Mouse (Mus musculus) lung, adult 18-20 months (tissue): ENCODE results near the gene Rgs6.

Experiments used
- DNase-seq, 2 experiments: peaks; one replicate each; pipeline ENCODE4 v3.0.0; 2022; ENCODE audit warnings: mixed read lengths in 2 of 2

Gene Rgs6

DNA sequence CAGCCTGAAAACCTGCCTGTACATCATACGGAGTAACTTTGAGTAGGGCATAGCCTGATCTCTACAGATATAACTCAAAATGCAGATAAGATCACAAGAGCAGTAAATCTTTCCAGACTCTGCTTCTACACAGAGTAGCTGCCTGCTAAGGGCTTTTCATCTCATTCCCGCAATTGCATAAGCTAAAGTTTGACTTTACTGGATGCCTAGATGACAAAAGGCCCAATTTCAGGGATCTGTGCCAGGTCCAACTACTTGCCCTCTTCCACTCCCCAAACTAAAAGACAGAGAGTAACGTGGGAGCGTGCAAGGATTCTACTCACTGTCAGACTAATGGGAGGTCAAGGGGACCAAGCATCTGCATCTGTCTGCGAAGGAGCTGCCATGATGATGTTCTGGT is 292.6 kb downstream of the Rgs6 start:
- DNase-seq: no peak

DNA sequence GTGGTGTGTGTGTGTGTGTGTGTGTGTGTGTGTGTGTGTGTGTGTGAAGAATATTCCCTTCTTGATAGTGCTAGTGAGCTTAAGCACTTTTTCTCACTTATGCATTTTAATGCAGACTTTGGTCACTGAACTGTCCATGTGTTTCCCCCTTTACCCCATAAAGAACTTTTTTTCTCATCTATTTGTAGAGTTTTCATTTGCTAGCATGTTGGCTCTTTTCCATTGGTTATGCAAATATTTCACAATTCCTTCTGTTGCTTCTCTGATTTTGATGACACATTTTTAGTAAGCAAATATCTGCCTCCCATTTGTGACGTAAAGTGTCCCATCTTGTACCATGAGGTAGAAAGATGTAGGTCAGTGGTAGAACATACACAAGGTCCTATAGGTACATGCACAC is 295.0 kb downstream of the Rgs6 start:
- no peak for DNase-seq

DNA sequence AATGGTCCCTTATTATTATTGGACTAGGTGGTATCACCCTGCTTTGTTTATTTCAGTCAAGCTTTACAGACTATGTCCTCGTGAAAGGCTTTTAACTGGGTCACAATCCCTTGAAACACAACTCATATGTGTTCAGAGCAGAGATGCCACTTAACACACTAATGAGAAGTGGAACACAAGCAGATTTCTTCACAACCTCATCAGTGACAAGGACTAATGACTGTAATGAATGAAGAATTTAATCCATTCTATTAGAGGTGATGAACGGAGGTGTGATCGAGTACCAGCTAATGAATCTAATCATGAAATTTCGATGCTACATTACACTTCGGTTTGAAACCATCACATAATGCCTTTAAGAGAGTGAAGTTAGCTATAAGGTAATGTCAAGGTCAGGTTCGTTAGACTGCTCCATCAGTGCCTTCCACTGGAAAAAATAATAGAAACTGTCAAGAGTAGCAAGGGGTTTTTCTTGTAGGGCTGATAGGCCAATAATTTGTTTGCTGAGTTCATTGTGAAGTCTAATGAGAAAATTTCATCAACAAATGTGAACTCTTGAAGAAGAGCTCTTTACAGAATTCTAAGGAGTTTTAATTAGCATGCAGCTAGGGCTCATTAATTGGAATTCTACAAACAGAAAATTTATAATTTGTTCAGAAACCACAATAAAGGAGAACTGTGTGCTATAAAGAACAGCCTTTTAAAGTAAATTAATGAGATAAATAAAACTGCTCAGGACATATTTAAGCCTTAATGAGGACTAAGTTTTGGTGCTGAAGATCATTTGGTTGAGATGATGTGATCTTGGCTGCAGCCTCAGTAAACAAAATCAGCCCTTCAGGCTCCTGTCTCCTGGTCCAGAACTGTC is 307.1 kb downstream of the Rgs6 start:
- DNase-seq: no peak

DNA sequence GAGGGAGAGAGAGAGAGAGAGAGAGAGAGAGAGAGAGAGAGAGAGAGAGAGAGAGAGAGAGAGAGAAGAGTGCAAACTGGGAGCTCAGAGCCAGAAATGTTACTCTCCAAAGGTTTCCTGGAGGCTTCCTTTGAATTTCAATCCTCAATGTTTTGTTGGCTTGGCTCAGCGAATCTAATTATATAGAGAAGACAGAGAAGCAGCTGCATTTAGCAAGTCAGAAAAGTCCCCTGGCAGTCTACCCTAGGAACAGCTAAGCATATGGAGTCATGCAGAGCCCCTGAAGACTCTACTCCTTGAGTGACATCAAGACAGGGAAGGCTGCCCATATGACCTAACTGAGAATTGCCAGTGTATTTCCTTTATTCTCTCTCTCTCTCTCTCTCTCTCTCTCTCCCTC is 317.7 kb downstream of the Rgs6 start:
- no peak for DNase-seq

DNA sequence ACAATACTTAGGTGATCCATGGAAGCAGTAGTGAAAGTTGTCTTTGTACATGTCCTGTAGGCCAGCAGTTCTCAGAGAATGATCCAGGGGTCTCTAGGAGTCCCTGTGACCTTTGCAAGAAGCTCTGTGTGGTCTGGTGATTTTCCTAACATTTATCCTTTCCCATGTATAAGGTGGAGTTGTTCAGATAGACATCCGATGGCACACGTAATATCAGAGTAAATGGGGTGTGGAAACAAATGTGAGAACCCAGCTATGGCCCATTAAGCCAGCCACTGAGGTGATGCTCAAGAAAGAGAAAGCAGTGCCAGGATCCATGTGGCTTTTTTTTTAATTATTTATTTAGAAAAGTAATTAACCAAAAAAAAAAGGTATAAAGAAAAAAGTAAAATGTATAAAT is 322.8 kb downstream of the Rgs6 start:
- DNase-seq: no peak

DNA sequence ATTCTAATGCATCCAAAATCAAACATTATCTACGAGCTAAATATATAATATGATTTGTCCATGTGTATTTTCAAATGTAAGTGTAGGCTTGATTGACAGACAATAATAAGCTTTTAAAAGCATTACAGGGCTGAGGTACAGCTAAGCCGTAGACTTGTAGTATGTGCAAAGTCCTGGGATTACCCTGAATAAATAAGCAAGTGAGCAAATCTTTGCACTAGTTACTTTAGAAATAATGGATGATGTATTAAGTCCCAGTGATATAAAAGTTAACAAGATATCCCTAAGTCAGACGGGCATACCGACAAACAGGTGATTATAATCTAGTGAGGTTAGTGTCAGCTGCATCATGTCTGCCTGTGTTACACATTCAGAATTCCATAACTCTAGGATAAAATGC is 326.0 kb downstream of the Rgs6 start:
- DNase-seq: no peak

DNA sequence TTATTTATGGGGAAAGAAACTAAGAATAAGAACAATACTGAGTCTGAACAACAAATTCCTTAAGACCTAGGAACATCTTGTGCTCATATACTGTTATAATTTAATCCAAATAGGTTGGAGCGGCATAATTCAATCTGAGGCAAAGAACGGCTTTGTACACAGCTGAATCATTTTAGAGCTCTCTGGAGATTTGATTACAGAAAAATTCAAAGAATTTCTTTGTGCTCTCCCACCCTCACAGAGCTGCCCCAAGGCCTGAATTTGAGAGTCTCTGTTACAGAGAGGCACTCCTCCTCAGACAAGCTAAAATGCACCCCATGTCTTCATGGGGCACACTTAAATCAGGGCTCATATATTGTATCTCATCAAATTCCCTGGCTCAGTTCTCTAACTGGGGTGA is 332.1 kb downstream of the Rgs6 start:
- DNase-seq: no peak

DNA sequence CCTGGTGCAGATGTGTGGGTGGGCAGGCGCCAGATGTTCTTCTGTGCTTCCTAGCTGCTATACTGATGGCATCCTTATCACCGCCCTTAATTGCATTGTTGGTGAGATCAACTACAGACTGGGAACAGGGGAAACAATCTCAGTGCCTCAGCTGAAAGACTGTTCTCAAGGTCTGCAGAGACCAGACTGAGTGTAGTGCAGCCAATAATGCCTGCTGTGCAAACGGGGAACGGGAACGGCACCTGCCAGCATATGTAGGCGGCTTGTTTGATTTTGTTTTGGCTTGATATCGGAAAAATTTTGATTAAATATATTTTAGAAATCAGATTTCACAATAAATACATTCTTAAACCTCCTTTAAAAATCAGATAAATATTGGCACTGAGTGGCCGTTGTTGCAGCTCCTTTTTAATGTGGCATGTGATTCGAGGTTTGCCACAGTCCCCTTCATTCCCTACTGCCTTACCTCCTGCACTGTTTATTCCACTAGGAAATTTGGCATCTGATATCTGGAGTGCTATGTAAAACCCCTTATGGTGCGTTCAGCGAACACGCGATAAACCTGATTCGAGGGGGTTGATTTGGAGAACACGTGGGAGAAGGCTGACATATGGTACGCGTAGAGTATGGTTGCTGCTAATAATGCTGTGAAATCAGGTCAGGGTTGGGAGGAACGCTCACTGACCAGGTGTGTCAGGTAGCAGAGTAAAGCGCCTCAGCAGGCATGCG is 333.4 kb downstream of the Rgs6 start:
- DNase-seq: no peak

DNA sequence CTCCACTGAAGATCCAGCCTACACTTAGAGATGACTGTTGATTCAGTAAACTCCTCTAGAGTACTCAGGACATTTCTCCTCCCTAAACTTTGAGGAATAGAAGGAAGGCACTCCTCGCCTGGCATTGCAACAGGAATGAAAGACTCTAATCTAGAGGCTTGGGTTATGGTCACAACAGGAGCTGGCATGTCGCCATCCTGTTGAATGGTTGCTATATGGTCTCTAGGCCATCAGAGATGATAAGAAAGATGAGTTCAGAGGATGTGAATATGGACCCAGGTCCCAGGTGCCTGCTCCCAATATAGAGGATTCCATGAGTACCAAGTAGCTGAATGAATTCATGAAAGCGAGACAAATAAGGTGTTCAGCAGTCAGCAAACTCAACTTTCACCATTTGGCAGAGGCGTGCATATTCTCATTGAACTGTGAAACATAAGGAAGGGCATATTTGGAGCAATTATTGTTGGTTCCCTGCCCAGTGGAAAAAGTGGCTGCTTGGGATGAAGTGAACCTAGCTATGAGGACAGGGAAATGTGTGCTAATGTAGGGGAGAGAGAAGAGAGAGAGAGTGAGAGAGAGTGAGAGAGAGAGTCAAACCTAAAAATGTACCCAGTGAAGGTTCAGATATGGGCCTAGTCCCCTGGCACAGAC is 334.9 kb downstream of the Rgs6 start:
- DNase-seq: no peak

DNA sequence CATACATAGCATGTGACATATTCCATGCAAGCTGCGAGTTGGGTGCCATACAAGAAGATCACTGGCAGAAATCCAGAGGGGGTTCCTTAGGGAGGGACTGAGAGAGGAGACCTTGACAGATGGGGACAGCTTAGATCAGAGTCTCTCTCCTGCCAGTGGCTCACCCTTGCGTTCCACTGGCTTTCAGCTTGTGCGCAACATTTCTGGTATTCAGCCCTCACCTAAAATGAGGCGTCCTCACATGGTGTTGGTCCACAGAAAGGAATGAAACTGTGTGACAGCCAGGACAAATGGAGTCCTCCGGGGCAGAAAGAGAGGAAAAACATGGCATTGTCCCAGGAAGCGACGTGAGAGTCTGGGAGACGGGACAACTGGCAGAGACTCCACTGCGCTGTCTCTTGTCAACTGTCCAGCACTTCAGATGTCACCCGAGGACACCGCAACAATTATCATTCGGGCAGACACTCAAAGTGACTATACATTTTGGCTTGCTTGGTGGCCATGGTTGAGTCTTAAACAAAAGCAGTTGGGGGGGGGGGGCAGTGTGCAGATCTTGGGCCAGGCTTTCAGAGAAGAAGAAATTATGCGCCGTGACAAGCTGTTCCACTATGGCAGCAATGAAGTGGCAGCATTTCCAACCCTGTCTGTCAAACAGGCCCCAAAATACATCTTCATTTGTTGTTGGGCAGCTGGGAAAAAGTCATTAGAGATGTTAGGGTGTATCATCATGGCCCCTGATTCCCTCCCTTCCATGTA is 344.8 kb downstream of the Rgs6 start:
- DNase-seq: peak; percentile 25 to 31

DNA sequence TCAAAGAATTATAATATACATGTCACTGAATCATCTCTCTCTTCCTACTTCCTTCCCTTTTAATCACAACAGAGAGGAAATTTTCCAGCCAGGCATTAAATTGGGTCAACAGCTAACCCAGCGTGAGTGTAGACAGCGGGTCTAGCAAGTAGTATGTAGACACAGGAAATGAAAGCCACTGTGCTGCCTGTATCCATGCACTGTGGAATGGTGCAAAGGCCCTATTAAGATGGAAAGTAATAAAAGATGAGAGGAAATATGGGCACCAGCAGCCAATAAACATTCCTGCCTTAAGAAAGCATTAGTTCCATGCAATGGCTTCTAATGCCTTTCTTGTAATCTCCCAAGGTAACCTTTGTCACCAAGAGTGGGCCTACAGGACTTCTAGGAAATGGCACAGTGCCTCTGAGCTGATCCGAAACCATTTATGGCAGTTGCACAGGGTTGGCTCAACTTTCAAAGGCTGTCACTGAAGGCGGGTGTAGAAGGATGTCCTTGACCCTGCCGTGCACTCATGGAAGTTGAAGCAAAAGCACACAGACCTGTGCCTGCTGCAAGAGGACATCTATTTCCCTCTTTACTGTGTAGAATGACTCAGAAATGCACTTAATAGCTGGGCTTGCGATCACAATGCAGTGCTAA is 347.1 kb downstream of the Rgs6 start:
- DNase-seq: peak in 1 of 2 experiments; percentile 29

DNA sequence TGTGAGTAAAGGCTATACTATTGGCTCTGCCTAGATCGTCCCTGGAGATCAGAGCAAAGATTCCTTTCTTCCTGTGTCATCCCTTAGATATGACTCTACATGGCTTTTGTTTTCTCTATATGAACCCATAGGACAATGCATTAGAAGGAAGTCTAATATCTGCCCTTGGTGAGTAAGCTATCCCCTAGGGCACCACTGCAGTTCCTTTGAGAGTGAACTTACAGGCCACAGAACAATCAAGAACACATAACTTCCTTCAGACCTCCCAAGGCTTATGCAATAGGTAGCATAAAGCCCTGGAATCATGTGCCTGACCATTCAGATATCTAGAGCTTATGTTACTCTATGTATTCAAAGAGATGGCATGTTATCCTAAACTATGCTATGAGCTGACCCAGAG is 347.7 kb downstream of the Rgs6 start:
- peak in 1 of 2 experiments; percentile 24 for DNase-seq

DNA sequence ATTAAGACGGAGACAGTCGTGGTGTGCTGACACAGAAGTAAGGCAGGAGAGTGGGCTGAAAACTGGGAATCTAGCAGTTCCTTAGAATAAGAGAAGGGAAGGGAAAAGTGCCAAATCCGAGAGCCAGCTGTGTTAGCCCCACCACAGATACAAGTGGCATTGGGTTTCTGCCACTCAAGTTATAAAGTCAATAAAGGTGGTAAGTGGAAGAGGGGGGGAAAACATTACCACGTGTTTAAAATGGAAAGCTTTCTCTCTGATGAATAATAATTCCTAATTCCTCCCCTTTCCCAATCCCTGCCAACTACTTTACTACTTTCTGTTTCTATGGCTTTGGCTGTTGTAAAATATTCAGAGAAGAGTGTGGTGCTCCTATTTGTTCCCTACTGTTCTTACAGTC is 352.4 kb downstream of the Rgs6 start:
- peak in 1 of 2 experiments; percentile 31 for DNase-seq

DNA sequence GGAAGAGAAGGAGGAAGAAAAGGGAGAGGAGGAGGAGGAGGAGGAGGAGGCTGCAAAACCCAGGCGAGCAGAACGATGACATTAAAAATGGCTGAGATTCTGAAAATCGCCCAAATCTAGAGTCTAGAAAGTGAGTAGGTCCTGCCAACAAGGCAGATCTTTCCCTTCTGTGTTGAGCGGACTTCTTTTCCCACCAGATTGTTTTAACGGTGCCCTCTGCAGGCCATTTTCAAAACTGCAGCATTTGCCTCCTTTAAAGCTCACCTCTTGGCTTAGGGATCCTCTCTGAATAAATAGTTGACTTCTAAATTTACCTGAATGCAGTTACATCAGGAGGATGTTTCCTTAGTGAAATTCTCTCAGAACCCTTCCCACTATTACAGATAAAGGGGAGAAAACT is 358.4 kb downstream of the Rgs6 start:
- DNase-seq: peak; percentile 50 to 73

DNA sequence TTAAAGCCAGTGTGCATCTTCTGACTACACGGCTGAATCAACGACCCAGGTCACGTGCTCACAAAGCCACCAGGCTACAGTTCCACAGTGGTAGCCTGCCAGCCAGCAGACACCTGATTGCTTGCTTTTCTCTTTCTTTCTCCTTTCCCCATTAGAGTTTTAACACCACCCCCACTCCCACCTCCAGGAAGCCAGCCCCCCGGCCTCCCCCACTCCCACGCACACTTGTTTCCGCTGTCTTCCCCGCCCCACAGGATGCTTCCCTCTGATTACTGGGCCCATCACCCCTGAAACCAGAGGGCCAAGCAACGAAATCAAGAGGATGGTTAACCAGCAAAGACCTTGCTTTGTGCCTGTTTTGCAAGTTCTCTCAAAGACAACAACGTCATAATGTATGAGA is 373.0 kb downstream of the Rgs6 start:
- DNase-seq: no peak

DNA sequence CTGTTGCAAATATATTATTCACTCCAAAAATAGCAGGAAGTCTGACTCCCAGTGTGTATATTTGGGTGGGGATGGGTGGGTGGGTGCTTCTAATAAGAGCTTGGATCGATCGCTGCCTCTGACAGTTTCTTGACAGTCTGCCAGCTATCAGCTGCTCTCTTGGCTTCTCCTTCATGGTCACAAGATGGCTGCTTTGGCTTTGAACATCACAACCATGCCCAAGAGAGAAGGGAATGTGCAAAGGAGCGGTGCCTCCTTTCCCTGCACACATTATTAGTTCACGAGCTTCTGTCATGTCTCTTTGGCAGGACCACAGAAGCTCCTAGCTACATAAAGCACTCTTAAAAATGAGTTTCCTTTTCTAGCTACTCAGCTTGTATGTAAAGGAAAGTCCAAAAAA is 373.8 kb downstream of the Rgs6 start:
- DNase-seq: no peak

DNA sequence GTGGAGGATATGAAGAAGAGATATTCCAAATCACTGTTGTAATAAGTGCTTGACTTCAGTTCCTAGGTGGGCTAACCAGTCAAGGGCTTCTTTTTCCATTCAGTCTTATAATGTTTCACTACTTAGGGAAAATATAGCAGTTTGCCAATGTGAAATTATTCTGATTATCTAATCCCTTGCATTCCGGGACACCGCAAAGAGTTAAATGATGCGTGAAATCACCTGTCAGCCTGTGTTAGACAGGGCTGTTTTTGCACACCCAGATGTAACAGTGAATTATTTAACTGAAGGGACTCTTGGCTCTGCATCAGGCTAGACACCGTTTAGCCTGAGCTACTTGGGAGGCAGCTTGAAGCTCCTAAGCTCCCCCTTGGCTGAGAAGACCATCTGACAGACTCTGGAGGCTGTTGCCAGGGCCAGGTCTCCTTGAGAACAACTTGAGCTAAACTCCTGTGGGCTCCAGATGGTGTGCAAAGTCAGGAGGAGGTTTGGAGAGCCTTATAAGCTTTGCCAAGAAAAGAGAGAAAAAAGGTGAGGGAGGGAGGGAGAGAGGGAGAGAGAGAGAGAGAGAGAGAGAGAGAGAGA is 382.5 kb downstream of the Rgs6 start:
- DNase-seq: no peak

DNA sequence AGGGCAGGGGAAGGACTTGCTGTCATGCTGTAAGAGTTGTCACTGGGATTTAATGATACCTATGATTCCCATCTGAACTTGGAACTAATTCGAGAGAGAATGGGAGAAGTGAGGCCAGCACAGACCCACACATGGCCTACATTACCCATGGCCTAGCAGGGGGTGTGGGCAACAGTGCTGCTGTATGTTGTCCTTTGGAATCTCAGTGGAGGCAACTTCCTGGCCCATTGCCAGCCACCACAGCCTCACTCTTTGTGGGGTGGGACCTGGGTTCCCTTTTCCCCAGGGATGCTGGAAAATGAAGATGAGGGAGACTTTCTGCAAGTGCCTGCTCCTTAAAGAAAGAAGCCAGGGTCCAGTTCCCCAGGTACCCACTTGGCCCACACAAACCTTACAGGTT is 383.1 kb downstream of the Rgs6 start:
- DNase-seq: no peak

DNA sequence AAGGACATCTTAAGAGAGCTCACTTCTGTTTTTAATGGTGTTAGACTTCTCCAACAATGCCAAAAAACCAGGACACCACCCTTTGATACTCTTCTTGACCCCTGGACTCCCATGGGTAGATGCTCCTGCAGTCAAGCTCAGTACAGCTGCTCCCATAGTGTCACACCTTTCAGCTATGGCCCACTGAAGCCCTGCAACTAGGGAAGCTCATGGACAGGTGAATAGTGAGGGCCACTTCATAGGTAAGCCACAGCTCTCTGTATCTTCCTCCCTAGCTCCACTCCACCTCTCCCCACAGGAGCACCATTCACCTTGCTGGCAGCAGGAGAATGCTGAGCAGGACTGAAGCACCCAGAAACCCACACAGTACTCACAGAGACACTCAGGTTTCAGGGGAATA is 384.6 kb downstream of the Rgs6 start:
- no peak for DNase-seq

DNA sequence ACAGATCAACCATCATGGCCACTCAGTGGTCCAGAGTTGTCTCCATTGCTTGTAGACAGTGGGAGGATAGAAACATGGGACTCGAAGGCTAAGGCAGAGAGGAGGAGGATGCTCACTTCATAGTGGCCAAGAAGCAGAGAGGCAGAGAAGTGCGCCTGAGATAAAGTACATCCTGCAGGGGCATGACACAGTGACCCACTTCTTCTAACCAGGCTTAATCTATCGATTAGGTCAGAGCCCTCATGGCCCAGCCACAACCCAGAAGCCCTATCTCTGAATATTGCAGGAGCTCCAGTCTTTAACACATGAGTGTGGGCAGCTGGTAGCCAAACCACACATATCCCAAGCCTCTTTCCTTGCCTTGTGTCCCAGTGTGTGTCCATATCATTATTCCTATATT is 385.7 kb downstream of the Rgs6 start:
- no peak for DNase-seq

DNA sequence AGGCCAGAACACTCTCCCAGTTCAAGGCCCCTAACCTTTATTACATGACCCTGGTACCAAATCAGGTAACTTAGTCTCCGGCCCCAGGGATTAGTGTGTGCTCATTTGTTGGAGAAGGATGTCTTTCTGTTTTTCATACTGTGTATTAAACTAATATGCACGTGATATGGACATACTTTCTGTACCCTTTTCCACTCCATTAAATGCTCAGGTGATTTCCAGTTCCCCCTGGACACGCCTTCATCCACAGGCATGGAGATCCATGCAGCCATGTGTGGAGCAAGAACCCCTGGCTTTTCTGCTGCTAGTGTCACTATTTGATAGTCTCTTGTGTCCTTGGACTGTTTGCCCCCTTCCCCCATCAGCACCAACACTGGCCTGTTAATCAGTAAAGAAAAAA is 390.2 kb downstream of the Rgs6 start:
- no peak for DNase-seq

DNA sequence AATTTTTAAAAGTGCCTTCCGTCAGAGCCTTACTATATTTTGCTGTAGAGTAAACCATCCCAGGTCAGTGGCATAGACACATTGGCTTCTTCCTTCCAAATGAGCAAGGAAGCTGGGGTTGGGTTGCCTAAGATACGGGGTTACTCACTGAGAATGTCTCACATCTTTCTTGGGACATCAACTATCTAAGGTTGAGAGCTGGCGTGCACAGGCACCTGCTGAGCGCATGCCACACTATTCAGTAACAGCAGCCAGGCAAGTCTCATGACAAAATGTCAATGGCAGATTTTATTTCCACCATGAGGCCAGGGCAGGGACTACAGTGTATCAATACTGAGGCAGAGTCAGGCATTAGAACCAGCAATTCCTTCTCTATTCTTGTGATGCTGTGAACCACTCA is 394.6 kb downstream of the Rgs6 start:
- no peak for DNase-seq
